Mouse (Mus musculus) midbrain, postnatal 0 days (tissue): Measurements from ENCODE around the gene Gm7358. TPM values are rescaled to one million over a fixed set of nuclear protein-coding genes. Genes with fewer than 3 reads are reported as not detected.
"Not testable (repeated sequence)": the region's sequence is repeated elsewhere in the genome, so short reads cannot be mapped to it uniquely, and the experiment has no call there.

Experiments used
- ATAC-seq: fragments of 200-750 bp; cut with Nextera tagmentation; 2 replicates; pipeline ENCODE4 v1.8.0; 2017; ENCODE audit warnings: moderate number of reproducible peaks, mild to moderate bottlenecking, moderate TSS enrichment, moderate library complexity; ENCODE audit not compliant: low FRiP score
- DNase-seq: peaks from one replicate; pipeline ENCODE4 v3.0.0-alpha.2; 2015; ENCODE audit warnings: low spot score
- H3K27ac ChIP-seq: fragments of 300-500 bp; sonication (generic); 2 replicates; pipeline ENCODE4 v1.5.1; 2014; ENCODE audit warnings: low read depth, mild to moderate bottlenecking, low read length, mixed read lengths
- H3K27me3 ChIP-seq: fragments of 300-500 bp; sonication (generic); 2 replicates; pipeline ENCODE4 v1.6.1; 2014; ENCODE audit warnings: low read length, control low read depth, mixed read lengths; ENCODE audit not compliant: insufficient read depth
- H3K36me3 ChIP-seq: fragments of 300-500 bp; sonication (generic); 2 replicates; pipeline ENCODE4 v1.6.1; 2014; ENCODE audit warnings: low read length, control low read depth, mixed read lengths; ENCODE audit not compliant: insufficient read depth
- H3K4me1 ChIP-seq: fragments of 300-500 bp; sonication (generic); 2 replicates; pipeline ENCODE4 v1.6.1; 2014; ENCODE audit warnings: mild to moderate bottlenecking, control low read depth, antibody characterized with exemption, low read length, mixed read lengths; ENCODE audit not compliant: insufficient read depth
- H3K4me2 ChIP-seq: fragments of 300-500 bp; sonication (generic); 2 replicates; pipeline ENCODE4 v1.6.1; 2014; ENCODE audit warnings: low read depth, mild to moderate bottlenecking, low read length, mixed read lengths; ENCODE audit not compliant: poor library complexity, severe bottlenecking
- H3K4me3 ChIP-seq: fragments of 300-500 bp; sonication (generic); 2 replicates; pipeline ENCODE4 v1.5.1; 2014; ENCODE audit warnings: low read depth, mild to moderate bottlenecking, low read length, moderate library complexity
- H3K9ac ChIP-seq: fragments of 300-500 bp; sonication (generic); replicated peaks from 2 replicates; pipeline ENCODE4 v1.6.1; 2014; ENCODE audit warnings: mild to moderate bottlenecking, low read length, moderate library complexity, mixed read lengths; ENCODE audit not compliant: poor library complexity, severe bottlenecking
- H3K9me3 ChIP-seq: fragments of 300-500 bp; sonication (generic); 2 replicates; pipeline ENCODE4 v1.6.1; 2016; ENCODE audit warnings: low read length, control low read depth
- CTCF ChIP-seq: IDR thresholded peaks from 2 replicates; pipeline ENCODE4 v1.5.1; 2016; ENCODE audit warnings: antibody characterized with exemption, mild to moderate bottlenecking
- WGBS: fragments of 180-500 bp; shearing (Covaris S2); extraction: QIAGEN DNeasy Blood & Tissue Kit; methylation state at CpG from one replicate; pipeline ENCODE4 v1.1.7; 2014; 5-methylcytosine and 5-hydroxymethylcytosine counted together
- polyA plus RNA-seq: library from polyadenylated mRNA; unstranded; fragments of >200 nt; fragmentation: Nextera tagmentation; extraction: Ambion mirVana; gene quantifications from 2 replicates; pipeline ENCODE4 v1.2.1, GENCODE M21; 2015
- total RNA-seq: library from RNA; depleted of rRNA; stranded (reverse); fragments of >200 nt; gene quantifications from 2 replicates; pipeline ENCODE4 v1.2.3, GENCODE M21; 2014; rRNA removed

Gm7358 gene
- total RNA-seq (not detected in 2 replicates), polyA plus RNA-seq (not detected in 2 replicates)

GRCm38 (mm10) chr17:14059431-14059830 lies at the start of gene Gm7358:
Gene Gm7358, minus strand, starts transcription at chr17:14059531.
- H3K4me2 ChIP-seq, ATAC-seq, H3K4me3 ChIP-seq, H3K36me3 ChIP-seq, DNase-seq, H3K4me1 ChIP-seq, H3K9ac ChIP-seq, H3K9me3 ChIP-seq, H3K27me3 ChIP-seq, H3K27ac ChIP-seq: not testable (repeated sequence)
- no CpG with 5 or more reads among the region's 2 CpGs for WGBS

- DNase-seq: not testable (repeated sequence)
- 36% methylated on average over 3 of the region's 3 CpGs for WGBS
Measured at GRCm38 (mm10) chr17:14103018-14103417, 43.7 kb upstream of the Gm7358 start.

GRCm38 (mm10) chr17:14101446-14101980 lies 42.2 kb upstream of the Gm7358 start:
- H3K4me1 ChIP-seq, H3K36me3 ChIP-seq, H3K27ac ChIP-seq, H3K9me3 ChIP-seq, ATAC-seq, H3K27me3 ChIP-seq, H3K4me3 ChIP-seq, H3K4me2 ChIP-seq, DNase-seq, H3K9ac ChIP-seq: not testable (repeated sequence)
- 9% methylated on average over 1 of the region's 1 CpGs for WGBS

More at GRCm38 (mm10) chr17:14103018-14103417, 43.7 kb upstream of the Gm7358 start:
- not testable (repeated sequence) for H3K4me2 ChIP-seq, H3K27ac ChIP-seq, H3K9ac ChIP-seq, H3K4me1 ChIP-seq, H3K36me3 ChIP-seq, H3K27me3 ChIP-seq, H3K9me3 ChIP-seq, ATAC-seq, H3K4me3 ChIP-seq
- peak; percentile 41 for TF ChIP-seq CTCF

GRCm38 (mm10) chr17:14099886-14100285 lies 40.6 kb upstream of the Gm7358 start:
- ATAC-seq, H3K27me3 ChIP-seq, H3K36me3 ChIP-seq, H3K4me2 ChIP-seq, H3K9me3 ChIP-seq, DNase-seq, H3K9ac ChIP-seq, H3K4me3 ChIP-seq, H3K27ac ChIP-seq, H3K4me1 ChIP-seq: not testable (repeated sequence)
- WGBS: 62% methylated on average over 3 of the region's 3 CpGs

GRCm38 (mm10) chr17:14094165-14094564 lies 34.8 kb upstream of the Gm7358 start:
- not testable (repeated sequence) for DNase-seq, H3K4me2 ChIP-seq, H3K4me1 ChIP-seq, ATAC-seq, H3K27me3 ChIP-seq, H3K4me3 ChIP-seq, H3K9ac ChIP-seq, H3K9me3 ChIP-seq, H3K36me3 ChIP-seq, H3K27ac ChIP-seq
- WGBS: 79% methylated on average over 1 of the region's 7 CpGs

GRCm38 (mm10) chr17:14086629-14087028 lies 27.3 kb upstream of the Gm7358 start:
- not testable (repeated sequence) for ATAC-seq, H3K27ac ChIP-seq, H3K27me3 ChIP-seq, H3K9ac ChIP-seq, H3K36me3 ChIP-seq, H3K4me1 ChIP-seq, DNase-seq, H3K9me3 ChIP-seq, H3K4me2 ChIP-seq, H3K4me3 ChIP-seq
- 0% methylated on average over 1 of the region's 1 CpGs for WGBS
- peak; percentile 53 for TF ChIP-seq CTCF

GRCm38 (mm10) chr17:14041880-14042279 lies 17.5 kb downstream of the Gm7358 start:
- not testable (repeated sequence) for H3K36me3 ChIP-seq, H3K4me1 ChIP-seq, ATAC-seq, DNase-seq, H3K4me2 ChIP-seq, H3K9me3 ChIP-seq, H3K9ac ChIP-seq, H3K4me3 ChIP-seq, H3K27me3 ChIP-seq, H3K27ac ChIP-seq
- WGBS: 88% methylated on average over 1 of the region's 2 CpGs

GRCm38 (mm10) chr17:14037012-14037411 lies 22.3 kb downstream of the Gm7358 start:
- 79% methylated on average over 1 of the region's 2 CpGs for WGBS
- H3K27me3 ChIP-seq, H3K4me1 ChIP-seq, DNase-seq, H3K9me3 ChIP-seq, H3K4me2 ChIP-seq, ATAC-seq, H3K36me3 ChIP-seq, H3K9ac ChIP-seq, H3K27ac ChIP-seq, H3K4me3 ChIP-seq: not testable (repeated sequence)

GRCm38 (mm10) chr17:14036113-14036512 lies 23.2 kb downstream of the Gm7358 start:
- H3K4me3 ChIP-seq, H3K9ac ChIP-seq, H3K9me3 ChIP-seq, H3K4me1 ChIP-seq, H3K4me2 ChIP-seq, H3K27me3 ChIP-seq, DNase-seq, H3K27ac ChIP-seq, ATAC-seq, H3K36me3 ChIP-seq: not testable (repeated sequence)
- WGBS: 92% methylated on average over 4 of the region's 4 CpGs
